Mouse (Mus musculus) spleen, postnatal 14 days (tissue): Measurements from ENCODE around the gene Timm23.

Experiments
- DNase-seq, 2 experiments: peaks; one replicate each; pipeline ENCODE4 v3.0.0; 2021 to 2022; ENCODE audit warnings: low spot score in 2 of 2

Timm23 gene

GRCm38 (mm10) chr14:32134293-32134692 is 67.4 kb downstream of the Timm23 start:
- DNase-seq: no peak

- DNase-seq: no peak
Observed at GRCm38 (mm10) chr14:32131836-32132235, 69.9 kb downstream of the Timm23 start.
